Mouse (Mus musculus) forebrain, postnatal 0 days (tissue): ENCODE results near the gene Ufsp1. TPM values are rescaled to one million over a fixed set of nuclear protein-coding genes. Genes with fewer than 3 reads are reported as not detected.

ENCODE experiments used
- ATAC-seq: fragments of 200-750 bp; cut with Nextera tagmentation; 2 replicates; pipeline ENCODE4 v1.8.0; 2017; ENCODE audit warnings: mild to moderate bottlenecking, moderate library complexity
- DNase-seq: peaks from one replicate; pipeline ENCODE4 v3.0.0-alpha.2; 2015
- H3K27ac ChIP-seq: fragments of 300-500 bp; sonication (generic); 2 replicates; pipeline ENCODE4 v1.5.1; 2014; ENCODE audit warnings: low read depth, mild to moderate bottlenecking, antibody characterized with exemption, low read length, moderate library complexity, mixed read lengths
- H3K27me3 ChIP-seq: fragments of 300-500 bp; sonication (generic); 2 replicates; pipeline ENCODE4 v1.6.1; 2014; ENCODE audit warnings: mild to moderate bottlenecking, low read length, mixed read lengths; ENCODE audit not compliant: insufficient read depth
- H3K36me3 ChIP-seq: fragments of 300-500 bp; sonication (generic); 2 replicates; pipeline ENCODE4 v1.6.1; 2014; ENCODE audit warnings: mild to moderate bottlenecking, moderate library complexity; ENCODE audit not compliant: insufficient read depth
- H3K4me1 ChIP-seq: fragments of 300-500 bp; sonication (generic); 2 replicates; pipeline ENCODE4 v1.6.1; 2014; ENCODE audit warnings: antibody characterized with exemption; ENCODE audit not compliant: insufficient read depth
- H3K4me2 ChIP-seq: fragments of 300-500 bp; sonication (generic); 2 replicates; pipeline ENCODE4 v1.6.1; 2014; ENCODE audit warnings: low read depth, mild to moderate bottlenecking, moderate library complexity
- H3K4me3 ChIP-seq: fragments of 300-500 bp; sonication (generic); 2 replicates; pipeline ENCODE4 v1.5.1; 2014; ENCODE audit warnings: low read depth, low read length, mixed read lengths
- H3K9ac ChIP-seq: fragments of 300-500 bp; sonication (generic); 2 replicates; pipeline ENCODE4 v1.6.1; 2014; ENCODE audit warnings: mild to moderate bottlenecking
- H3K9me3 ChIP-seq: fragments of 300-500 bp; sonication (generic); 2 replicates; pipeline ENCODE4 v1.6.1; 2016; ENCODE audit warnings: low read length
- CTCF ChIP-seq: sonication (generic); IDR thresholded peaks from 2 replicates; pipeline ENCODE4 v1.5.1; 2016; ENCODE audit warnings: antibody characterized with exemption, control low read depth, low read depth
- WGBS: fragments of 180-500 bp; shearing (Covaris S2); extraction: QIAGEN DNeasy Blood & Tissue Kit; methylation state at CpG from one replicate; pipeline ENCODE4 v1.1.7; 2014; 5-methylcytosine and 5-hydroxymethylcytosine counted together
- microRNA-seq, 2 experiments: library from miRNA; unstranded; fragments of <30 nt; microRNA quantifications; one replicate each; pipeline ENCODE4; 2016
- polyA plus RNA-seq: library from polyadenylated mRNA; unstranded; fragments of >200 nt; fragmentation: Nextera tagmentation; extraction: Ambion mirVana; gene quantifications from 2 replicates; pipeline ENCODE4 v1.2.1, GENCODE M21; 2015
- total RNA-seq: library from RNA; depleted of rRNA; stranded (reverse); fragments of >200 nt; gene quantifications from 2 replicates; pipeline ENCODE4 v1.2.3, GENCODE M21; 2014; rRNA removed

Ufsp1 gene
- total and polyA plus RNA-seq, 2 experiments from 2014 or later: 15.2 to 23.4 TPM

- DNase-seq (peak; percentile 75), ATAC-seq (peak; percentile 72)
- Histone ChIP-seq H3K4me3 (peak overlapping the region; percentile 43), H3K27ac (peak overlapping the region; percentile 77), H3K9me3 (no peaks in the 10 kb centered on the region), H3K9ac (peak overlapping the region; percentile 56), H3K36me3 (no peaks in the 10 kb centered on the region), H3K4me1 (0 out of 2 replicates have a peak, but pooled peaks cover 12% of the 10 kb centered on the region), H3K27me3 (no peaks in the 10 kb centered on the region), H3K4me2 (peak overlapping the region; percentile 78)
- WGBS: 5% methylated on average over 22 of the region's 22 CpGs
- no peak for TF ChIP-seq CTCF
Observed at GRCm38 (mm10) chr5:137339290-137339979, 45.0 kb downstream of the Ufsp1 start.

GRCm38 (mm10) chr5:137340222-137340621, 45.8 kb downstream of the Ufsp1 start:
- H3K4me1 ChIP-seq: 0 out of 2 replicates have a peak, but pooled peaks cover 12% of the 10 kb centered on the region
- WGBS: 62% methylated on average over 6 of the region's 6 CpGs
- peak overlapping the region; percentile 56 for H3K9ac ChIP-seq
- H3K27me3 ChIP-seq: no peaks in the 10 kb centered on the region
- no peak for DNase-seq
- ATAC-seq: no peak
- H3K36me3 ChIP-seq: no peaks in the 10 kb centered on the region
- no peak for TF ChIP-seq CTCF
- peak overlapping the region; percentile 43 for H3K4me3 ChIP-seq
- peak overlapping the region; percentile 78 for H3K4me2 ChIP-seq
- no peaks in the 10 kb centered on the region for H3K9me3 ChIP-seq
- peak overlapping the region; percentile 77 for H3K27ac ChIP-seq

- WGBS: 81% methylated on average over 7 of the region's 7 CpGs
Observed at GRCm38 (mm10) chr5:137342407-137343012, 48.1 kb downstream of the Ufsp1 start.

GRCm38 (mm10) chr5:137343412-137343811, 49.0 kb downstream of the Ufsp1 start:
- TF ChIP-seq CTCF: no peak
- 94% methylated on average over 5 of the region's 5 CpGs for WGBS
- H3K4me3 ChIP-seq: no peak overlapping the region
- H3K36me3 ChIP-seq: no peaks in the 10 kb centered on the region
- no peak overlapping the region for H3K4me2 ChIP-seq
- no peak overlapping the region for H3K9ac ChIP-seq
- H3K27ac ChIP-seq: no peak overlapping the region
- peaks cover 4% of the 10 kb centered on the region; the same call in 1 of the 2 replicates for H3K27me3 ChIP-seq
- DNase-seq (no peak), ATAC-seq (no peak)
- H3K9me3 ChIP-seq: no peaks in the 10 kb centered on the region
- peaks cover 13% of the 10 kb centered on the region; the same call in 1 of the 2 replicates for H3K4me1 ChIP-seq

More at GRCm38 (mm10) chr5:137342407-137343012, 48.1 kb downstream of the Ufsp1 start:
- H3K27me3 ChIP-seq: no peaks in the 10 kb centered on the region
- no peaks in the 10 kb centered on the region for H3K36me3 ChIP-seq
- H3K9me3 ChIP-seq: no peaks in the 10 kb centered on the region
- ATAC-seq (no peak), DNase-seq (no peak)
- H3K27ac ChIP-seq: no peak overlapping the region
- TF ChIP-seq CTCF: no peak
- no peak overlapping the region for H3K4me2 ChIP-seq
- H3K4me1 ChIP-seq: 0 out of 2 replicates have a peak, but pooled peaks cover 12% of the 10 kb centered on the region
- no peak overlapping the region for H3K9ac ChIP-seq
- H3K4me3 ChIP-seq: no peak overlapping the region

GRCm38 (mm10) chr5:137343869-137344268, 49.4 kb downstream of the Ufsp1 start:
- no peak for ATAC-seq
- H3K36me3 ChIP-seq: no peaks in the 10 kb centered on the region

More at GRCm38 (mm10) chr5:137343869-137344268, 49.4 kb downstream of the Ufsp1 start:
- H3K4me2 ChIP-seq: no peak overlapping the region
- no peak overlapping the region for H3K27ac ChIP-seq
- peaks cover 17% of the 10 kb centered on the region for H3K4me1 ChIP-seq
- H3K4me3 ChIP-seq: no peak overlapping the region
- no peak for DNase-seq
- no peak overlapping the region for H3K9ac ChIP-seq
- H3K9me3 ChIP-seq: no peaks in the 10 kb centered on the region
- peaks cover 8% of the 10 kb centered on the region for H3K27me3 ChIP-seq
- peak; percentile 33 for TF ChIP-seq CTCF

Small RNA genes lying within 50 kb of the gene (microRNA-seq; reads per million reads assigned to microRNA genes)
- gene Mir7036: 0 to 1.2 reads per million in 2 experiments
- 0 to 0.12 reads per million in 2 experiments for gene Mir8116

Other genes starting within 250 kb of the Ufsp1 start
- 105 and 144 TPM in 2 replicates for gene Ap1s1, start 248.5 kb upstream of the Ufsp1 start, total RNA-seq
- gene Ap1s1, start 248.5 kb upstream of the Ufsp1 start, polyA plus RNA-seq: 335 and 346 TPM in 2 replicates
- gene Serpine1, start 222.4 kb upstream of the Ufsp1 start, total RNA-seq: 1.2 and 3.1 TPM in 2 replicates
- 0.06 and 0.28 TPM in 2 replicates for gene Serpine1, start 222.4 kb upstream of the Ufsp1 start, polyA plus RNA-seq
- 4.0 and 5.7 TPM in 2 replicates for gene Trim56, start 178.4 kb upstream of the Ufsp1 start, total RNA-seq
- gene Trim56, start 178.4 kb upstream of the Ufsp1 start, polyA plus RNA-seq: 1.1 and 2.3 TPM in 2 replicates
- gene Muc3, start 145.3 kb upstream of the Ufsp1 start, total RNA-seq: not detected in 2 replicates
- not detected in 2 replicates for gene Muc3, start 145.3 kb upstream of the Ufsp1 start, polyA plus RNA-seq
- gene Muc3a, start 82.2 kb upstream of the Ufsp1 start, total RNA-seq: 0.10 and 0.31 TPM in 2 replicates
- 0.13 TPM in 2 replicates for gene Muc3a, start 82.2 kb upstream of the Ufsp1 start, polyA plus RNA-seq
- gene Ache, start 7.1 kb upstream of the Ufsp1 start, total RNA-seq: 48.4 and 73.2 TPM in 2 replicates
- 44.3 and 69.1 TPM in 2 replicates for gene Ache, start 7.1 kb upstream of the Ufsp1 start, polyA plus RNA-seq
- gene Srrt, start 13.0 kb downstream of the Ufsp1 start, total RNA-seq: 136 and 153 TPM in 2 replicates
- 52.3 and 55.6 TPM in 2 replicates for gene Srrt, start 13.0 kb downstream of the Ufsp1 start, polyA plus RNA-seq
- 10.8 and 11.4 TPM in 2 replicates for gene Trip6, start 19.8 kb downstream of the Ufsp1 start, total RNA-seq
- 9.9 and 11.6 TPM in 2 replicates for gene Trip6, start 19.8 kb downstream of the Ufsp1 start, polyA plus RNA-seq
- gene Slc12a9, start 39.0 kb downstream of the Ufsp1 start, total RNA-seq: 19.3 and 21.8 TPM in 2 replicates
- 12.5 and 18.4 TPM in 2 replicates for gene Slc12a9, start 39.0 kb downstream of the Ufsp1 start, polyA plus RNA-seq
- gene Ephb4, start 55.5 kb downstream of the Ufsp1 start, total RNA-seq: 8.9 and 12.7 TPM in 2 replicates
- gene Ephb4, start 55.5 kb downstream of the Ufsp1 start, polyA plus RNA-seq: 3.5 and 4.9 TPM in 2 replicates
- gene Zan, start 182.4 kb downstream of the Ufsp1 start, total RNA-seq: 0.31 and 0.62 TPM in 2 replicates
- 0.08 and 0.14 TPM in 2 replicates for gene Zan, start 182.4 kb downstream of the Ufsp1 start, polyA plus RNA-seq
- gene Pop7, start 207.9 kb downstream of the Ufsp1 start, total RNA-seq: 79.1 and 80.6 TPM in 2 replicates
- 99.2 and 110 TPM in 2 replicates for gene Pop7, start 207.9 kb downstream of the Ufsp1 start, polyA plus RNA-seq
- 21.1 and 25.2 TPM in 2 replicates for gene Gigyf1, start 223.9 kb downstream of the Ufsp1 start, total RNA-seq
- 6.1 and 10.6 TPM in 2 replicates for gene Gigyf1, start 223.9 kb downstream of the Ufsp1 start, polyA plus RNA-seq
- not detected in 2 replicates for gene Epo, start 238.6 kb downstream of the Ufsp1 start, total RNA-seq
- not detected in 2 replicates for gene Epo, start 238.6 kb downstream of the Ufsp1 start, polyA plus RNA-seq
- 1,237 and 1,339 TPM in 2 replicates for gene Gnb2, start 238.9 kb downstream of the Ufsp1 start, total RNA-seq
- gene Gnb2, start 238.9 kb downstream of the Ufsp1 start, polyA plus RNA-seq: 766 and 769 TPM in 2 replicates